Mouse (Mus musculus) liver, embryonic 15.5 days (tissue): Measurements from ENCODE around the gene Zfp429. TPM values are rescaled to one million over a fixed set of nuclear protein-coding genes. Genes with fewer than 3 reads are reported as not detected.
A peak's percentile ranks its signal among the peaks of the same experiment; 100 is the strongest.
"Not testable (repeated sequence)": the region's sequence is repeated elsewhere in the genome, so short reads cannot be mapped to it uniquely, and the experiment has no call there.

Experiments
- ATAC-seq: fragments of 200-750 bp; cut with Nextera tagmentation; 2 replicates; pipeline ENCODE4 v1.8.0; 2017; ENCODE audit warnings: moderate number of reproducible peaks, mild to moderate bottlenecking, moderate library complexity; ENCODE audit not compliant: insufficient read depth
- H3K27ac ChIP-seq: fragments of 300-500 bp; sonication (generic); replicated peaks from 2 replicates; pipeline ENCODE4 v1.5.1; 2015; ENCODE audit warnings: mild to moderate bottlenecking, inconsistent platforms
- H3K27me3 ChIP-seq: fragments of 300-500 bp; sonication (generic); 2 replicates; pipeline ENCODE4 v1.6.1; 2015; ENCODE audit warnings: mild to moderate bottlenecking, inconsistent platforms
- H3K36me3 ChIP-seq: fragments of 300-500 bp; sonication (generic); replicated peaks from 2 replicates; pipeline ENCODE4 v1.6.1; 2015; ENCODE audit warnings: moderate library complexity, mild to moderate bottlenecking, inconsistent platforms
- H3K4me1 ChIP-seq: fragments of 300-500 bp; sonication (generic); replicated peaks from 2 replicates; pipeline ENCODE4 v1.6.1; 2015; ENCODE audit warnings: inconsistent platforms
- H3K4me2 ChIP-seq: fragments of 300-500 bp; sonication (generic); 2 replicates; pipeline ENCODE4 v1.6.1; 2015; ENCODE audit warnings: moderate library complexity, mild to moderate bottlenecking, inconsistent platforms
- H3K4me3 ChIP-seq: fragments of 300-500 bp; sonication (generic); replicated peaks from 2 replicates; pipeline ENCODE4 v1.5.1; 2015; ENCODE audit warnings: mild to moderate bottlenecking, inconsistent platforms
- H3K9ac ChIP-seq: fragments of 300-500 bp; sonication (generic); 2 replicates; pipeline ENCODE4 v1.6.1; 2015; ENCODE audit warnings: moderate library complexity, mild to moderate bottlenecking, inconsistent platforms
- H3K9me3 ChIP-seq: fragments of 300-500 bp; sonication (generic); replicated peaks from 2 replicates; pipeline ENCODE4 v1.6.1; 2016; ENCODE audit warnings: inconsistent platforms
- WGBS: fragments of 180-500 bp; shearing (Covaris S2); methylation state at CpG from one replicate; pipeline ENCODE4 v1.1.7; 2015; ENCODE audit warnings: mixed read lengths; ENCODE audit not compliant: insufficient replicate concordance; 5-methylcytosine and 5-hydroxymethylcytosine counted together
- polyA plus RNA-seq: library from polyadenylated mRNA; unstranded; fragments of >200 nt; fragmentation: Nextera tagmentation; extraction: Ambion mirVana; gene quantifications from 2 replicates; pipeline ENCODE4 v1.2.1, GENCODE M21; 2015

The Zfp429 gene
- 1.8 and 2.0 TPM in 2 replicates for polyA plus RNA-seq

GRCm38 (mm10) chr13:67399183-67399903 lies at the start of gene Zfp429:
TSS of gene Zfp429 (minus strand) at chr13:67399819.
- not testable (repeated sequence) for H3K4me1 ChIP-seq, H3K27ac ChIP-seq, H3K27me3 ChIP-seq, H3K36me3 ChIP-seq, H3K9me3 ChIP-seq
- WGBS: 4% methylated on average over 16 of the region's 16 CpGs
- Histone ChIP-seq H3K4me2 (peak within 1 kb of the TSS; percentile 71), H3K9ac (peak within 1 kb of the TSS; percentile 43; the same call in 1 of the 2 replicates), H3K4me3 (peak within 1 kb of the TSS; percentile 65)
- ATAC-seq: peak; percentile 88

- 63% methylated on average over 1 of the region's 3 CpGs for WGBS
- H3K9me3 ChIP-seq, ATAC-seq, H3K27me3 ChIP-seq, H3K36me3 ChIP-seq, H3K9ac ChIP-seq, H3K4me1 ChIP-seq, H3K27ac ChIP-seq, H3K4me2 ChIP-seq, H3K4me3 ChIP-seq: not testable (repeated sequence)
These were observed 37.5 kb upstream of the Zfp429 start for GRCm38 (mm10) chr13:67437095-67437494.

GRCm38 (mm10) chr13:67428116-67428515 lies 28.5 kb upstream of the Zfp429 start:
- no peaks in the 10 kb centered on the region for H3K36me3 ChIP-seq
- no peak overlapping the region for H3K4me2 ChIP-seq
- H3K4me1 ChIP-seq: no peaks in the 10 kb centered on the region
- no peak overlapping the region for H3K9ac ChIP-seq
- H3K4me3 ChIP-seq: no peak overlapping the region
- no peak overlapping the region for H3K27ac ChIP-seq
- 65% methylated on average over 3 of the region's 3 CpGs for WGBS
- H3K9me3 ChIP-seq: no peaks in the 10 kb centered on the region
- no peaks in the 10 kb centered on the region for H3K27me3 ChIP-seq
- no peak for ATAC-seq

- H3K4me1 ChIP-seq, H3K9ac ChIP-seq, H3K9me3 ChIP-seq, H3K27me3 ChIP-seq, H3K36me3 ChIP-seq, ATAC-seq, H3K4me3 ChIP-seq, H3K4me2 ChIP-seq, H3K27ac ChIP-seq: not testable (repeated sequence)
These were observed 26.1 kb upstream of the Zfp429 start for GRCm38 (mm10) chr13:67425699-67426098.

GRCm38 (mm10) chr13:67422532-67422931 lies 22.9 kb upstream of the Zfp429 start:
- H3K9ac ChIP-seq, H3K36me3 ChIP-seq, H3K27ac ChIP-seq, H3K4me3 ChIP-seq, H3K4me1 ChIP-seq, H3K4me2 ChIP-seq, ATAC-seq, H3K27me3 ChIP-seq, H3K9me3 ChIP-seq: not testable (repeated sequence)
- WGBS: 73% methylated on average over 2 of the region's 2 CpGs

- H3K27ac ChIP-seq: no peak within 1 kb of the TSS
- 1% methylated on average over 22 of the region's 22 CpGs for WGBS
- H3K27me3 ChIP-seq: no peaks in the 10 kb centered on the region
- peak; percentile 64 for ATAC-seq
- H3K9me3 ChIP-seq: no peaks in the 10 kb centered on the region
- peak within 1 kb of the TSS; percentile 64 for H3K4me3 ChIP-seq
- peak within 1 kb of the TSS; percentile 39; the same call in 1 of the 2 replicates for H3K9ac ChIP-seq
- H3K4me2 ChIP-seq: peak within 1 kb of the TSS; percentile 74
- H3K36me3 ChIP-seq: no peaks in the 10 kb centered on the region
- peaks cover 7% of the 10 kb centered on the region for H3K4me1 ChIP-seq
These were observed 21.7 kb upstream of the Zfp429 start, which contains the start of gene Zfp459 for GRCm38 (mm10) chr13:67421207-67421857. TSS of gene Zfp459 (minus strand) at chr13:67421418.

GRCm38 (mm10) chr13:67420558-67421206 lies 21.1 kb upstream of the Zfp429 start:
- Histone ChIP-seq H3K36me3 (no peaks in the 10 kb centered on the region), H3K9me3 (no peaks in the 10 kb centered on the region), H3K4me1 (peaks cover 7% of the 10 kb centered on the region), H3K27me3 (no peaks in the 10 kb centered on the region), H3K4me3 (peak overlapping the region; percentile 64), H3K9ac (peak overlapping the region; percentile 39; the same call in 1 of the 2 replicates), H3K27ac (no peak overlapping the region), H3K4me2 (peak overlapping the region; percentile 74)
- 0 out of 2 replicates have a peak, but pooled peaks have one; percentile 25 for ATAC-seq
- WGBS: 31% methylated on average over 11 of the region's 11 CpGs

- H3K27ac ChIP-seq: no peak overlapping the region
- H3K4me3 ChIP-seq: no peak overlapping the region
- H3K9me3 ChIP-seq: no peaks in the 10 kb centered on the region
- no peak for ATAC-seq
- WGBS: 68% methylated on average over 3 of the region's 3 CpGs
- H3K27me3 ChIP-seq: no peaks in the 10 kb centered on the region
- H3K4me1 ChIP-seq: peaks cover 7% of the 10 kb centered on the region
- H3K9ac ChIP-seq: no peak overlapping the region
- no peak overlapping the region for H3K4me2 ChIP-seq
- no peaks in the 10 kb centered on the region for H3K36me3 ChIP-seq
These were observed 17.2 kb upstream of the Zfp429 start for GRCm38 (mm10) chr13:67416811-67417210.

- H3K4me3 ChIP-seq: no peak overlapping the region
- H3K27ac ChIP-seq: no peak overlapping the region
- WGBS: 65% methylated on average over 6 of the region's 6 CpGs
- no peak for ATAC-seq
- no peak overlapping the region for H3K4me2 ChIP-seq
- peaks cover under 1% of the 10 kb centered on the region for H3K4me1 ChIP-seq
- H3K36me3 ChIP-seq: no peaks in the 10 kb centered on the region
- H3K9ac ChIP-seq: no peak overlapping the region
- H3K27me3 ChIP-seq: no peaks in the 10 kb centered on the region
- H3K9me3 ChIP-seq: no peaks in the 10 kb centered on the region
These were observed 16.1 kb upstream of the Zfp429 start for GRCm38 (mm10) chr13:67415759-67416158.

- not testable (repeated sequence) for H3K9me3 ChIP-seq, H3K36me3 ChIP-seq, H3K9ac ChIP-seq, H3K4me1 ChIP-seq, ATAC-seq, H3K27ac ChIP-seq, H3K4me3 ChIP-seq, H3K27me3 ChIP-seq, H3K4me2 ChIP-seq
- 64% methylated on average over 3 of the region's 3 CpGs for WGBS
These were observed 14.0 kb upstream of the Zfp429 start for GRCm38 (mm10) chr13:67413634-67414033.

GRCm38 (mm10) chr13:67376255-67376654 lies 23.4 kb downstream of the Zfp429 start:
- not testable (repeated sequence) for H3K9ac ChIP-seq, H3K4me3 ChIP-seq, H3K4me2 ChIP-seq, H3K9me3 ChIP-seq, H3K27ac ChIP-seq, H3K4me1 ChIP-seq, H3K36me3 ChIP-seq, H3K27me3 ChIP-seq, ATAC-seq
- WGBS: 40% methylated on average over 3 of the region's 3 CpGs
